Mouse (Mus musculus) small intestine, adult 2 months (tissue): ENCODE results near the gene Tigd3.

Experiments used
- CTCF ChIP-seq: fragments of 200-500 bp; IDR thresholded peaks from 2 replicates; pipeline ENCODE4 v1.5.1; 2012; ENCODE audit warnings: low read depth, mild to moderate bottlenecking, control low read depth, inconsistent platforms, low read length, moderate library complexity, mixed read lengths; ENCODE audit not compliant: insufficient replicate concordance, insufficient read length; ENCODE audit errors: extremely low read depth
- POLR2A ChIP-seq: fragments of 200-500 bp; IDR thresholded peaks from 2 replicates; pipeline ENCODE4 v1.6.1; 2012; ENCODE audit warnings: low read depth, mild to moderate bottlenecking, control low read depth, inconsistent platforms, low read length, moderate library complexity

GRCm38 (mm10) chr19:5885838-5886237 lies 8.1 kb downstream of the Tigd3 start:
- peak; percentile 27; the same call in 1 of the 2 replicates for TF ChIP-seq CTCF
- no peak for TF ChIP-seq POLR2A
